Mouse (Mus musculus) spleen, postnatal 36 days (tissue): ENCODE results near the gene Sidt1.

Source experiments
- DNase-seq, 2 experiments: peaks; one replicate each; pipeline ENCODE4 v3.0.0; 2022; ENCODE audit warnings: low spot score in 2 of 2, mixed read lengths in 1 of 2

The Sidt1 gene

GRCm38 (mm10) chr16:44249985-44250384 lies 83.0 kb downstream of the Sidt1 start:
- no peak for DNase-seq

- no peak for DNase-seq
Observed at GRCm38 (mm10) chr16:44243323-44243722, 89.7 kb downstream of the Sidt1 start.

GRCm38 (mm10) chr16:44242633-44243032 lies 90.4 kb downstream of the Sidt1 start:
- peak; percentile 63 to 75 for DNase-seq

GRCm38 (mm10) chr16:44240406-44240805 lies 92.6 kb downstream of the Sidt1 start:
- no peak for DNase-seq

- DNase-seq: no peak
Observed at GRCm38 (mm10) chr16:44238835-44239263, 94.1 kb downstream of the Sidt1 start.

- DNase-seq: no peak
Observed at GRCm38 (mm10) chr16:44237836-44238235, 95.2 kb downstream of the Sidt1 start.

- DNase-seq: no peak
Observed at GRCm38 (mm10) chr16:44233019-44233418, 100.0 kb downstream of the Sidt1 start.

GRCm38 (mm10) chr16:44226706-44227291 lies 106.2 kb downstream of the Sidt1 start:
- no peak for DNase-seq

GRCm38 (mm10) chr16:44221463-44221862 lies 111.5 kb downstream of the Sidt1 start:
- DNase-seq: no peak

GRCm38 (mm10) chr16:44216417-44216816 lies 116.6 kb downstream of the Sidt1 start:
- no peak for DNase-seq

GRCm38 (mm10) chr16:44215513-44215912 lies 117.5 kb downstream of the Sidt1 start:
- no peak for DNase-seq

GRCm38 (mm10) chr16:44212703-44213102 lies 120.3 kb downstream of the Sidt1 start:
- DNase-seq: peak; percentile 74 to 76

- no peak for DNase-seq
Observed at GRCm38 (mm10) chr16:44211054-44211414, 122.0 kb downstream of the Sidt1 start.

GRCm38 (mm10) chr16:44210156-44211053 lies 122.6 kb downstream of the Sidt1 start:
- peak in 1 of 2 experiments; percentile 15 for DNase-seq

- no peak for DNase-seq
Observed at GRCm38 (mm10) chr16:44205973-44206372, 127.0 kb downstream of the Sidt1 start.

GRCm38 (mm10) chr16:44204331-44204730 lies 128.7 kb downstream of the Sidt1 start:
- no peak for DNase-seq

- no peak for DNase-seq
Observed at GRCm38 (mm10) chr16:44200146-44200545, 132.8 kb downstream of the Sidt1 start.

- peak; percentile 77 to 79 for DNase-seq
Observed at GRCm38 (mm10) chr16:44199066-44199703, 133.8 kb downstream of the Sidt1 start.

GRCm38 (mm10) chr16:44190968-44191367 lies 142.0 kb downstream of the Sidt1 start:
- no peak for DNase-seq
